Mouse (Mus musculus) midbrain, embryonic 15.5 days (tissue): ENCODE results near the gene Extl2. TPM values are rescaled to one million over a fixed set of nuclear protein-coding genes. Genes with fewer than 3 reads are reported as not detected.

Experiments
- ATAC-seq: fragments of 200-750 bp; cut with Nextera tagmentation; replicated peaks from 2 replicates; pipeline ENCODE4 v1.8.0; 2017; ENCODE audit warnings: moderate TSS enrichment
- H3K27ac ChIP-seq: fragments of 300-500 bp; sonication (generic); 2 replicates; pipeline ENCODE4 v1.5.1; 2015; ENCODE audit warnings: mild to moderate bottlenecking, inconsistent platforms
- H3K27me3 ChIP-seq: fragments of 300-500 bp; sonication (generic); replicated peaks from 2 replicates; pipeline ENCODE4 v1.6.1; 2015; ENCODE audit warnings: inconsistent platforms
- H3K36me3 ChIP-seq: fragments of 300-500 bp; sonication (generic); replicated peaks from 2 replicates; pipeline ENCODE4 v1.6.1; 2015; ENCODE audit warnings: inconsistent platforms
- H3K4me1 ChIP-seq: fragments of 300-500 bp; sonication (generic); 2 replicates; pipeline ENCODE4 v1.6.1; 2015; ENCODE audit warnings: inconsistent platforms
- H3K4me2 ChIP-seq: fragments of 300-500 bp; sonication (generic); 2 replicates; pipeline ENCODE4 v1.6.1; 2015; ENCODE audit warnings: inconsistent platforms, mild to moderate bottlenecking, moderate library complexity
- H3K4me3 ChIP-seq: fragments of 300-500 bp; sonication (generic); 2 replicates; pipeline ENCODE4 v1.5.1; 2015; ENCODE audit warnings: mild to moderate bottlenecking, inconsistent platforms
- H3K9ac ChIP-seq: fragments of 300-500 bp; sonication (generic); 2 replicates; pipeline ENCODE4 v1.6.1; 2015; ENCODE audit warnings: mild to moderate bottlenecking, inconsistent platforms
- H3K9me3 ChIP-seq: fragments of 300-500 bp; sonication (generic); 2 replicates; pipeline ENCODE4 v1.6.1; 2016; ENCODE audit warnings: inconsistent platforms
- WGBS: fragments of 180-500 bp; shearing (Covaris S2); methylation state at CpG from one replicate; pipeline ENCODE4 v1.1.7; 2015; ENCODE audit warnings: mixed read lengths; 5-methylcytosine and 5-hydroxymethylcytosine counted together
- polyA plus RNA-seq: library from polyadenylated mRNA; unstranded; fragments of >200 nt; fragmentation: Nextera tagmentation; extraction: Ambion mirVana; gene quantifications from 2 replicates; pipeline ENCODE4 v1.2.1, GENCODE M21; 2015

Gene Extl2
- polyA plus RNA-seq, 1 experiment from 2014 or later: 24.0 TPM

- Histone ChIP-seq H3K9me3 (no peaks in the 10 kb centered on the region), H3K9ac (no peak overlapping the region), H3K27ac (no peak overlapping the region), H3K27me3 (no peaks in the 10 kb centered on the region), H3K4me2 (no peak overlapping the region), H3K36me3 (peaks cover 18% of the 10 kb centered on the region; the same call in 1 of the 2 replicates), H3K4me3 (no peak overlapping the region), H3K4me1 (no peaks in the 10 kb centered on the region)
- peak; percentile 67; the same call in 1 of the 2 replicates for ATAC-seq
- 26% methylated on average over 1 of the region's 1 CpGs for WGBS
Measured at GRCm38 (mm10) chr3:115979000-115979399, 28.3 kb upstream of the Extl2 start.

GRCm38 (mm10) chr3:115983217-115983616, 24.0 kb upstream of the Extl2 start:
- H3K4me3 ChIP-seq: no peak overlapping the region
- no peaks in the 10 kb centered on the region for H3K9me3 ChIP-seq
- H3K4me2 ChIP-seq: no peak overlapping the region
- peaks cover 17% of the 10 kb centered on the region; the same call in 1 of the 2 replicates for H3K36me3 ChIP-seq
- no peak overlapping the region for H3K27ac ChIP-seq
- no peak overlapping the region for H3K9ac ChIP-seq
- no peaks in the 10 kb centered on the region for H3K27me3 ChIP-seq
- no peak for ATAC-seq
- WGBS: 95% methylated on average over 8 of the region's 8 CpGs
- H3K4me1 ChIP-seq: no peaks in the 10 kb centered on the region

GRCm38 (mm10) chr3:115984653-115985052, 22.6 kb upstream of the Extl2 start:
- no peak overlapping the region for H3K9ac ChIP-seq
- H3K4me1 ChIP-seq: no peaks in the 10 kb centered on the region
- H3K4me2 ChIP-seq: no peak overlapping the region
- no peaks in the 10 kb centered on the region for H3K9me3 ChIP-seq
- H3K4me3 ChIP-seq: no peak overlapping the region
- 95% methylated on average over 9 of the region's 9 CpGs for WGBS
- no peaks in the 10 kb centered on the region for H3K27me3 ChIP-seq
- ATAC-seq: no peak
- no peak overlapping the region for H3K27ac ChIP-seq
- peaks cover 20% of the 10 kb centered on the region; the same call in 1 of the 2 replicates for H3K36me3 ChIP-seq

GRCm38 (mm10) chr3:115985183-115985892, 21.9 kb upstream of the Extl2 start:
- H3K4me3 ChIP-seq: no peak overlapping the region
- ATAC-seq: no peak
- H3K9ac ChIP-seq: no peak overlapping the region
- H3K4me1 ChIP-seq: no peaks in the 10 kb centered on the region
- H3K36me3 ChIP-seq: peaks cover 20% of the 10 kb centered on the region
- no peak overlapping the region for H3K4me2 ChIP-seq
- H3K9me3 ChIP-seq: no peaks in the 10 kb centered on the region
- no peaks in the 10 kb centered on the region for H3K27me3 ChIP-seq
- 81% methylated on average over 9 of the region's 9 CpGs for WGBS
- H3K27ac ChIP-seq: no peak overlapping the region

GRCm38 (mm10) chr3:115992103-115992502, 15.2 kb upstream of the Extl2 start:
- Histone ChIP-seq H3K27me3 (no peaks in the 10 kb centered on the region), H3K27ac (no peak overlapping the region), H3K9me3 (no peaks in the 10 kb centered on the region), H3K36me3 (peaks cover 3% of the 10 kb centered on the region), H3K4me3 (no peak overlapping the region), H3K4me2 (no peak overlapping the region), H3K9ac (no peak overlapping the region), H3K4me1 (no peaks in the 10 kb centered on the region)
- no peak for ATAC-seq
- 84% methylated on average over 4 of the region's 4 CpGs for WGBS

- Histone ChIP-seq H3K4me3 (no peak overlapping the region), H3K4me2 (no peak overlapping the region), H3K36me3 (peaks cover 5% of the 10 kb centered on the region), H3K27ac (no peak overlapping the region), H3K4me1 (no peaks in the 10 kb centered on the region), H3K27me3 (no peaks in the 10 kb centered on the region), H3K9me3 (no peaks in the 10 kb centered on the region), H3K9ac (no peak overlapping the region)
- 92% methylated on average over 4 of the region's 4 CpGs for WGBS
- no peak for ATAC-seq
Measured at GRCm38 (mm10) chr3:115992588-115992987, 14.7 kb upstream of the Extl2 start.

GRCm38 (mm10) chr3:115993025-115993424, 14.2 kb upstream of the Extl2 start:
- Histone ChIP-seq H3K4me2 (no peak overlapping the region), H3K4me1 (no peaks in the 10 kb centered on the region), H3K27ac (no peak overlapping the region), H3K27me3 (no peaks in the 10 kb centered on the region), H3K36me3 (peaks cover 9% of the 10 kb centered on the region), H3K4me3 (no peak overlapping the region), H3K9ac (no peak overlapping the region), H3K9me3 (no peaks in the 10 kb centered on the region)
- no peak for ATAC-seq
- 81% methylated on average over 10 of the region's 10 CpGs for WGBS

- no peaks in the 10 kb centered on the region for H3K4me1 ChIP-seq
- WGBS: 91% methylated on average over 5 of the region's 5 CpGs
- no peak overlapping the region for H3K9ac ChIP-seq
- ATAC-seq: no peak
- H3K4me2 ChIP-seq: no peak overlapping the region
- no peaks in the 10 kb centered on the region for H3K27me3 ChIP-seq
- no peaks in the 10 kb centered on the region for H3K9me3 ChIP-seq
- no peak overlapping the region for H3K27ac ChIP-seq
- peaks cover 8% of the 10 kb centered on the region; the same call in 1 of the 2 replicates for H3K36me3 ChIP-seq
- H3K4me3 ChIP-seq: no peak overlapping the region
Measured at GRCm38 (mm10) chr3:115996929-115997328, 10.3 kb upstream of the Extl2 start.

GRCm38 (mm10) chr3:116006284-116006977, 831 bp upstream of the Extl2 start:
- Histone ChIP-seq H3K4me2 (peak overlapping the region; percentile 66), H3K4me1 (peaks cover 39% of the 10 kb centered on the region), H3K36me3 (no peaks in the 10 kb centered on the region; the same call in 1 of the 2 replicates), H3K27ac (peak overlapping the region; percentile 88), H3K9ac (peak overlapping the region; percentile 93), H3K27me3 (no peaks in the 10 kb centered on the region), H3K4me3 (peak overlapping the region; percentile 98), H3K9me3 (no peaks in the 10 kb centered on the region)
- no peak; the same call in 1 of the 2 replicates for ATAC-seq
- whole genome bisulfite sequencing: 9% methylated on average over 12 of the region's 12 CpGs

GRCm38 (mm10) chr3:116007941-116008440, 729 bp downstream of the Extl2 start:
- Histone ChIP-seq H3K9ac (peak overlapping the region; percentile 93), H3K36me3 (no peaks in the 10 kb centered on the region)

GRCm38 (mm10) chr3:116009622-116010344, 2.5 kb downstream of the Extl2 start:
- no peak overlapping the region for H3K27ac ChIP-seq
- no peaks in the 10 kb centered on the region for H3K9me3 ChIP-seq
- H3K9ac ChIP-seq: no peak overlapping the region
- WGBS: 77% methylated on average over 17 of the region's 17 CpGs
- peak overlapping the region; percentile 66 for H3K4me2 ChIP-seq
- H3K4me1 ChIP-seq: peaks cover 33% of the 10 kb centered on the region
- no peak for ATAC-seq
- no peaks in the 10 kb centered on the region for H3K27me3 ChIP-seq
- H3K4me3 ChIP-seq: peak overlapping the region; percentile 98
- no peaks in the 10 kb centered on the region for H3K36me3 ChIP-seq

More at GRCm38 (mm10) chr3:116007941-116008440, 729 bp downstream of the Extl2 start:
- WGBS: under 1% methylated on average over 12 of the region's 12 CpGs
- Histone ChIP-seq H3K27ac (peak overlapping the region; percentile 88), H3K9me3 (no peaks in the 10 kb centered on the region), H3K27me3 (no peaks in the 10 kb centered on the region), H3K4me3 (peak overlapping the region; percentile 98), H3K4me2 (peak overlapping the region; percentile 66), H3K4me1 (peaks cover 39% of the 10 kb centered on the region)
- ATAC-seq: peak; percentile 80

GRCm38 (mm10) chr3:116014901-116015300, 7.6 kb downstream of the Extl2 start:
- Histone ChIP-seq H3K36me3 (no peaks in the 10 kb centered on the region), H3K9me3 (no peaks in the 10 kb centered on the region), H3K4me1 (peaks cover 4% of the 10 kb centered on the region), H3K4me3 (no peak overlapping the region), H3K27ac (no peak overlapping the region), H3K9ac (no peak overlapping the region), H3K27me3 (no peaks in the 10 kb centered on the region), H3K4me2 (no peak overlapping the region)
- no peak for ATAC-seq
- 93% methylated on average over 6 of the region's 6 CpGs for WGBS
